Mouse (Mus musculus) cerebellum, adult (tissue): ENCODE measurements around the gene Axin2.

Experiments used
- ATAC-seq: cut with Nextera tagmentation; 2 replicates; pipeline ENCODE4 v1.9.2; 2017; ENCODE audit warnings: mild to moderate bottlenecking, moderate library complexity, mixed read lengths; ENCODE audit not compliant: insufficient number of reproducible peaks, low FRiP score, low TSS enrichment

The Axin2 gene

DNA sequence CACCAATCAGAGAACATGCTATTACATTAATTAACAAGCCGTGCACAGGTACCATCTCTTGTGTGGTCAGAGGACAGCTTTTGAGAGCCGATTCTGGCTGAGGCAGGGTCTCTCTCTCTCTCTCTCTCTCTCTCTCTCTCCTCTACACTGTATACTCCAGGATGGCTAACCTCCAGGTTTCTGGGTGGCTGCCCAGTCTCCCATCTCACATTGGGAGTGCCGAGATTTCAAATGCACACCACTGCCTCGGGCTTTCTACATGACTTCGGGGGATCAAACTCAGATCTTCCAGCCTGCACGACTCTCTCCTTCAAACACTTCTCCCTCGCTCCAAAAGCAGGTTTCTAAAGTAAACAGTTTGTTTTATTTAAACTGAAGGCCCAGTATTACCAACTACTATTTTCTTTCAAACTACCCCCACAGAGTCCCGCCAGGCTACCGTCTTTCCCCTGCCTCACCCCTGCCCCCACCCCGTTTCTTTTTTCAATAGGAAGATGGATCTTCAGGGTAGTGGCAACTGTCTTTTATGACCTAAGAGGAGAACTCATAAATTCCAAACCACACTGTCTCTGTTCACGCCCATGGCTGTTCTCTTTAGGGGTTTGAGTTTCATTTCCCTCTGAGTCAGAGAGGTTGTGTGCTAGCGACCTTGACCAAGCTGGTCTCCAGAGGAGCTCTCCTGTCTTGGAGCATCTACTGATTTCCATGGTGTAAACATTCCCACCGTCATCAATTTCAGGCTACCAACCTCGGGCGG is 43.5 kb downstream of the Axin2 start:
- ATAC-seq: no peak

DNA sequence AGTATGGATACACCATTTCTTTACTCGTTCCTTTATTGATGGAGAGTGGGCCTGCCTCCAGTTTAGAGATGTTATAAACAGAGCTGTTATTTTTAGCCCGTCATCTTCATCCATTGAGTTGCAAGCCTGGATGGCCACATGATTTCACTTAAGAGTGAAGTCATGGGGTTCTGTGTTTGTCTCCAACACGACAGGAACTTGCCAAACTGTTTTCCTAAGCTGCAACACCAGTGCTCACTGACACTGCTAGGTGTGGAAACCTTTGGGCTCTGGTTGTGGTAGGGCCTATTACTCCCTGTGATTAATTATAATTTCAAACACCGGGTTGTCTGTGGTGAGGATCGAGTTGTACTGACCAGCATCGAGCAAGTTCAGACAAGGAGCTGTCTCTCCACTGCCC is 45.6 kb downstream of the Axin2 start:
- ATAC-seq: no peak

DNA sequence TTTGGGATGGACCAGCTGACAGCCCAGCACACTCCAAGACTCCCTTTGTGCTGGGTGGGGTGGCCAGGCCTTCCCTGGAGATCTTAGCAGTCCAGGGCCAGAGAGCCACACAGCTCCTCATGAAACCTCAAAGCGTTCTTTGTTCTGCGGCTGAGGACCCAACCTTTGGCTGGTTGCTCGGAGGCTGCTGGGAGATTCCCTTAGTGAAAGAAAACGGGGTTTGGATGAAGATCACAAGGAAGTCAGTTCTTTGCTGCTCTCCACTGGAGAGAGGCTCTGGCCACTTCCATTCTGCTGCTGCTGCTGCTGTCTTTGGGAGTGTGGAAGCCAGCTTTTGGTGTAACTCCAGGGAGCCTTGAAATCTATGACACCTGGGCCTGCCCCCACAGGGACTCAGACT is 53.3 kb downstream of the Axin2 start:
- ATAC-seq: no peak

DNA sequence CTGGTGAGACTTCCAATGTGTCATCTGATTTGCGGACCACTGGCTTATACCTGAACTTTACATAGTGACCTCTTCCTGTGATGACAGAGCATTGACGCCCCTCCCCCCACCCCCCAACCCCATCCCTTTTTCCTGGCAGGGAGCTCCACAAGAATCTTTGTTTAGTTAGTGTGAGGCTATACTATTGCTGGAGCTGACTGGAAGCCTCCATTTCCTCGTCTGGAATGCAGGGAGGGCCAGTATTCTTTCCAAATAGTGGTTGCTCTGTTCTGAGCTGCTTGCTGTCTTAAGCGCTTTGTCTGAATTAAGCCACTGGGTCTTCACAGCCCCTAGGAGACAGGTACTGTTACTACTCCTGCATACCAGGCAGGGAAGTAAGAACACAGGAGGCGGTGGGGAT is 53.7 kb downstream of the Axin2 start:
- ATAC-seq: no peak

DNA sequence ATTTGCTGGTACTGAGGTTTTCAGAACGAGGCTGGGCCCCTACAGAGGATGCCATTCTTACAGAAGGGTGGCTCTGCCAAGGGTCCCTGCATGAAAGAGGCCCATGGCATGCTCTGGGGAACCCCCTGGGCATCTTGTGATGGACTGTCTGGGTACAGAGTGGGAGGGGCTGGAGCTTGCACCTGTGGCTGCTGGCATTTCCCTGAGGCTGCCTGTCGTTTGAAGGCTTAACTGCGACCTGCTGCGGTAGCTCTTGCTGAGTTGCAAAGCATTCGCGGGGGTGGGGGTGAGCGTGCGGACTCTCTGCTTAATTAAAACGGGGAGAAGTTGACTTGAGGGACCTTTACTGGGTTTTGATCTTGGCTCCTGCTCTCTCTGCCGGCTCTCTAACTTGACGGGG is 55.4 kb downstream of the Axin2 start:
- no peak for ATAC-seq

DNA sequence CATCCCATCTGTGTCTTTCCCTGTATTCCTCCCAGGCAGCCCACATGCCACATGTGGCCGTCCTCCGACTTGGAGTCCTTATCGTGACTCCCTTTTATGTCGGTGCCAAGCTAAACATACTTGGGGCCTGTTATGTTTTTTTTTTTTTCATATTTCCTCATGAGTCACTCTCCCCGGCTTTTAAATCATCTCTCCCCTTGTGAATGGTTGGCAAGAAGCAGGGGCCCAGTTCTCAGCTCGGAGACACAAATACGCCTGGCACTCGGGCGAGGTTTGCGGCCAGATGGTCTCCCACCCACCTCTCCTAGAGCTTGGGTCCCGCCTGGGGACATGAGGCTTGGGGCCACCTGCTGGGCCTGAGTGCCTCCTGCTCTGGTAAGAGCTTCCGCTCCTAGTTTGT is 60.4 kb downstream of the Axin2 start:
- no peak for ATAC-seq

DNA sequence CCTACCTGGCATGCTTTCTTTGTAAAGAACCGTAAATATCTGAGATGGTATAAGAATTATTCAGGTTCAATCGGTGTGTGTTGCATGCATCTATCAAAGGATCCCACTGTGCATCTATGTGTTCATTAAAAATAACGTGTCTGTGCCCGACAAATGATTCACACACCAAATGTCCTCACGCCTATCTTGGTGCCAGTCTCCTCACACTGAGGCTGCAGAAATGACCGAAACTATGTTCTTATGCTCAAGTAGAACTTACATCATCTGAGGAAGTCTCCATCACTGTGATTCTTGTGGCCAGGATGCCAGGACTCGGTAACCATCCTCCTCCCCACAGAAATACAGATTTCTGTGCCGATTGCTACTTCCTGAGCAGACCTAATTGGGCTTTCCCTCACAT is 60.9 kb downstream of the Axin2 start:
- no peak for ATAC-seq

DNA sequence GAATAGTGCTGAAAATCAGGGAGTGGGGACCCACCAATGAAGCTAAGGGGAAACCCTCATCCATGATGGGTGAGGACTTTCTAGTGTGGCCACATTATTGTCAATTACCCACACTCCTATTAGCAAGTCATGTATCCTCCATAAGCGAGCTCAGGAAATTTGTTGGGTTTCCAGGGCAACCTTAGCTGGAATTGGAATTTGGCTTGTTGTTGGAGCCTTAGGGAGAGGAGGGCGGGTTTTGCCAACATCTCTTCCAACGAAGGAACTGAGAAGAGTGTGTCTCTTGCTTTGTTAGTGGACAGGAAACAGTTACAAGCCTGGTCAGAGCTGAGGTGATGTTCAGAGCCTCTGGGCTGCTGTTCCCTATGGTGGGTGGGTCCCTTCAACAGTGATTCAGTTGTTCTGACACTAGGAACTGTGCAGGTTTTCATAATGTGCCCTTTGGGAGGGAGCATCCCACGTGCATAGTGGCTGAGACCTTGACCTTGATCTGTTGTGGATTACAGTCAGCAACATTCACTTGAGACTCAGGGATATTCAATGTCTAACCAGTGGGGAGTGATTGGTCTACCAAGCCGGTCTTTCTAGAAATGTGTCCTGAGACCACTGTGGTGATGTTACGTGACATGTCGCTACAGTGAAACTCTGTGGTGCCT is 63.4 kb downstream of the Axin2 start:
- ATAC-seq: no peak

DNA sequence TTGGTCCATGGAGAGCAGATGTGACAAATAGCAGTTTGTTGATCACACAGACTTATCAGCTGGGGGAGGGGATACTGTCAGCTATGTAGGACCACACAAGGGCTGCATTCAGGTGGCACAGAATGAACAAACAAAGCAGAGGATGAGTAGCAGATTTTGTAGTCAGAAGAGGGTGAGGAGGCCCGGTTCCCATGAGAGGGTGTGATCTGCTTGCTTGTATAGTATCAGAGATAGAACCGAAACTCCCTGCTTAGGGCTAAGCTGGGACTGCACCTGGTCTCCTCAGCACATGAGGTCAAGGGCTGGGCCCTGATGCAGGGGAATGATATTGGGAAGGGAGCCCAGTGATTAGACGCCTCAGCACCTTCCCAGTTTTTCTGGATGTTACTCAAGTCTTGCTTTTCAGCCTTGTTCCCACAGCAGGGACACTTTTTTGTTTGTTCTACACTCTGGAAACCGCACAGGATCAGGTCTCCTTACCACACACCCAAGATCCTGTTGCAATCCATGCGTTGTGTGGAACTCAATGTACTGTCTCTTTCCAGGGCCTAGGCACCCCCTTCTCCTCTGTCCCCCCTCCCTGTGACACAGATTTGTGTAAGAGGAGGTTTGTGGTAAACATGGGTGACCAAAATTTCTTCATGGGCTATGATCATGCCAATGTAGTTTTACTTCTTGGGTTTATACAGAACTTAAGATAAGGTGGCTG is 64.7 kb downstream of the Axin2 start:
- ATAC-seq: no peak

DNA sequence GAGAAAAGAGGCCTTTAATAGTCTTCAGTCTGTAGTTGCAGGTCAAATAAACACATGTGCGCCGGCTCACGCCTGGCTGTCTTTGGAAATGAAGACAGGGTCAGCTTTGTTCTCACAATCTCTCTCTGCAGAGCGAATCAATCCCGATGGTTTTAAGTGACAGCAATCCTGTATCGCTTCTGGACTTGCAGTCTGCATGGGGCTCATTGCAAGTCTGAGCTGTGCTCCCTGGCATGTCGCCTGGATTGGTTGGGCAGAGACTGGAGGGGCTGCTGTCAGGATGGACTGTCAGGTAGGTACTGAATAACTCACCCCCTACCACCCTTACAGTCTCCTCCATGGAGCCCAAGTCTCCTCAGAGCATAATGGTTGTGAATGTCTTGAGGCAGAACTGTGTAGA is 65.7 kb downstream of the Axin2 start:
- ATAC-seq: no peak

DNA sequence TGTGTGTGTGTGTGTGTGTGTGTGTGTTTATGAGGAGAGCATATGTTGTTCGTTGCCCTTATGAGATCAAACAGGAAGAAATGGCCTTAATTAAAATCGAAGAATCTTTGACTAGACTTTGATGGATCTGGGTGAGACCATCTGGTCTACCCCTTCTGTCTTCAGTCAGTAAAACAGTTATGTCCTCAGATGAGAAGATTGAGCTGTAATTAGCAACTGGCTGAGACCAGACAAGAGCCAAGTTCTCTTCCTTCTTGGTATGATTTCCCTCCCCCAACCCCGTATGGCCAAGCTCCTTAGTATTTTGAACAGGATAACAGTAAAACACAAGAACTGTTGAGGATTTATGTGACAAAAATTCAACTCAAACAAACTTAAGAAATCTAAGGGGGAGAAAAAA is 67.1 kb downstream of the Axin2 start:
- ATAC-seq: no peak

DNA sequence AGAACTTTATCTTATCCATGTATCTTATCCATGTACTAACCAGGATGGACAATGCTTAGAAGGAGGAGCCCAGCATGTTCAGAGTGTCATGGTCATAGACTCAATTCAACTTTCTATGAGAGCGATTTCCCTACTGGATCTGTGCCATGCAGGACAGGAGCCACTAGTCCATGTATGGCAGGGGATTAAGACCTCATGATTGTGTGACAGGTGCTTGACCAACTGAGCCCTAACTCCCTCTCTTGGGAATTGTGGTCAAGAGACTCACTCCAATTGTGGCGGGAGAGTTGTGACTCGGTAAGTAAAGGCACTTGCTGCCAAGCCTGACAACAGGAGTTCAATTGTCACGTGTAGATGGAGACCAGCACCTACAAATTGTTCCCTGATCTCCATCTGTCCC is 67.6 kb downstream of the Axin2 start:
- ATAC-seq: no peak

DNA sequence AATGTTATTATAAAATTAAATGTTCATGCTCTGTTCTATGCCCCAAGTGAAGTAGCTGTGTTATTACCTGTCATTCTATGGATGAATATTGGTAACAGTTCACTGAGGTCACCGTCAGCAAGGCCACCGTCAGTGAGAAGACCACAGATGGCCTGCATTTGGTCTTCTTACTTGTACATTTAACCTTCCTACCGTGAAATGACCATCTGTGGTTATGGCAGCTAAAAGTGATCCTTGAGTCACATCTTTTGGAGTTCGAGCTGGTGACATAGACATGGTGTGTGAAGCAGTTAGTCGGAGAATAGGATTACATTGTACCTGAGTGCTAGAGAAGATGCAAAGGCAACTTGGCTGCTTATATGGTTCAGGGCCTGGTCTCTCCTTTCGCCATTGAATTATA is 68.1 kb downstream of the Axin2 start:
- no peak for ATAC-seq

DNA sequence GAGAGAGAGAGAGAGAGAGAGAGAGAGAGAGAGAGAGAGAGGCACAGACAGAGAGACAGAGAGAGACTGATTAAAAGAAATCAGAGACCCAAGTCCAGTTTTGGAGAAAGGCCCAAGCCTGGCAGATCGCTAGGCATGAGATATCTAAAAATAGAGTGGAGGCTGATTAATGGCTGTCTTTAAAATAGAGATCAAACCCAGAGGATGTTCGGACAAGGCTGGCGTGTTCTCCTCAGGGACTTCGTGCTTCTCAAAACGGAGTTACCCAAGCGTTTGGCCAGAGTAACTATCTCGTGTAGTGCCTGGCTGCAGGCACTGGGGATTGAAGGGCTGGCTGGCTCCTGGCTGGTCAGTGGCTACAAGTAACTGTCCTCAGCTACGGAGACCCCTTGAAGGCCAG is 69.8 kb downstream of the Axin2 start:
- ATAC-seq: no peak

DNA sequence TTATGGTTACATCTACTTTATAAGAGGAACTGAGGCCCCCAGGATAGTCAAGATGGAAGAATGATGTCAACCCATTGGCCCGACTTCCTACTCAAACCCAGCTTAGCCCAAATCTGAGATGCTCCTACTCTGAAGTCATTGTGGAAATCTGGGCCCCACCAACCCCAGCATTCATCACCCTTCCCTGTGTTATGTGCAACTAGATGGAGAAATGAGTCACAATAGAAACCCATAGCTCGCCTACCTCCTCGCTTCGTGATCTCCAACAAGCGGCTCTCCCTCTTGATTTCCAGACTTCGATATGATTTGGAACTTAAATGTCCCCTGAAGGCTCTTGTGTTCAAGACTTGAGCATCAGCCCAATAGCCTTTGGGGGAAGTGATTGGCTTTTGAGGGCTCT is 73.3 kb downstream of the Axin2 start:
- no peak for ATAC-seq

DNA sequence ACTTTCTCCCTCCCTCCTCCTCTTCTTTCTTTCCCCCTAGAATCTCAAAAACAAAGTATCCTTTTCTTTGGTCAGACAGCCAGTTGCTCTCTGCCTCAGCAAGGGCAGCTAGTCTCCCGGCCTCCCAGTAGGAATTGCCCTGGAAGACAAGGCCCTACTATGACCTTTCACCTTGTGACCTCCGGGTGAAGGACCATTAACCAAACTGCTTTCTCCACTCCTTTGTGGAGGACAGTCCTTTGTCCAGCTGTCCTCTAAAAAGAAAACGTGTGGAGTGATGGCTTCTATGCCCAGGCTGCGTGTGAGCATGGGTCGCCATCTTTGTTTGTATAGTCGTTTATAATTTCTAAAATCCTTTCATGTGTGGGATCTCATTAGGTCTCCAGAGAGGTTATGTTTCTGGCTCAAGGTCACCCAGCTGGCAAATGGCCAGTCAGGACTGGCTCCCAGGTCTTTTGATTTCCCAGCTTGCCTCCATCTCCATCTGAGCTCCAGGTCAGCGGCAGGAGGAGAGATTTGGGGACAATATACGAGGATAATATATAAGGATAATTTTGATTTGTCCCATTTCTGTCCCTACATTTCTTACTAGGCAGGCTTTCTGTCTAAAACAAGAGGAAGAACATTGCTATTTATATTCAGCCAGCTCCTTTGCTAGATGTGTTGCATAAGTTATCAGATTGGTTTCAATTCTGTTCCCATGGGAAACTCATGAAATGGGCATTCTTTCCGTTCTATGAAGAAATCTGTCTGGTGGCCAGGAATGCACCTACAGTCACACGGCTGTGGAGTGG is 75.2 kb downstream of the Axin2 start:
- no peak for ATAC-seq

DNA sequence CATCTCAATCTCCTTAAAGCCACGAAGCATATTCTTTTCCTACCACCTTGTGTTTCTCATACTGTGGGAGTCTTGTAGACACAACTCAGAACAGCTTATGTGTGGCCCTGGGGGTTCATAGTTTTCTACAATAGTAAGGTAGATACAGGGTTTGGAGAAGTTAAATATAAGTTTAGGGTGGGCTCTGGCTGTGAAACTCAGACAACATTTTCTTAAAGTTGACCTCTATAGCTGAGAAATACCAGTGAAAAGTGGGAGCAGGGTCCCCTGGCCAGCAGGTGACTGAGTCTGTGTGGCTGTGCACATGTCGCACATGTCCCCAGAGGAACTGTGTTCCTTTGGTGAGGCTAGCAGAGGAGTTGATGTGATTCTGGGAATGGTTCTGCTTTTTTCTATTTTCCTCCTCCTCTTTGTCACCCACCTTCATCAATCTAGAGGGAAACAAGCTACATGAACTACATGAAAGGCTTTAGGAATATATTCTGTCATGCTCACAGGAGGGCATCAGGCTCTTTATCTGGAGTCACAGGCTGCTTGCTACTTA is 75.9 kb downstream of the Axin2 start:
- ATAC-seq: no peak

DNA sequence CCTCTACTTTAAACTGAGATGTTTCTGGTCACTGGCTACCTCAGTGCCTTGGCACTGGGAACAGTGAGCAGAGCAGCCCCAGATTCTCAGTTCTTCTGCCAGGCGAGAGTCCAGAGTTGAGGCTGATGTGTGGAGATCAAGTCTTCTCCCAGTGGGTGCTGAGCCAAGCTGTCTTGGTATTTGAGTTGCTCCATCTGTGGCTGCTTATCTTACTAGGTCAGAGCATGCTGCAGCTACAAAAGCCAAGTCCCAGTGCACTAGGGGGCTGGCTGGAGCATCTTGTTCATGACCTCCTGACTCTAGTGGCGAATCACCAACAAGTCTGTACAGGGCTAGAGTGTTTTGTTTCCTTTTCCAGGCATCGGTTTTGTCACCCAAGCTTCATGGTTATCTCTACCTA is 77.7 kb downstream of the Axin2 start:
- ATAC-seq: no peak
